Mouse (Mus musculus) intestine, embryonic 16.5 days (tissue): ENCODE data around the gene Trmt2b. TPM values are rescaled to one million over a fixed set of nuclear protein-coding genes. Genes with fewer than 3 reads are reported as not detected.

Experiments used
- polyA plus RNA-seq: library from polyadenylated mRNA; unstranded; fragments of >200 nt; fragmentation: Nextera tagmentation; extraction: Ambion mirVana; gene quantifications from 2 replicates; pipeline ENCODE4 v1.2.1, GENCODE M21; 2015

Gene Trmt2b
- polyA plus RNA-seq, 1 experiment from 2014 or later = 25.1 TPM

Other genes with a start within 250 kb of the Trmt2b start
- 33.5 and 34.2 TPM in 2 replicates for gene Cstf2, start 217.8 kb downstream of the Trmt2b start, polyA plus RNA-seq
- gene Xkrx, start 114.9 kb downstream of the Trmt2b start, polyA plus RNA-seq = 0.06 and 0.16 TPM in 2 replicates
- not detected in 2 replicates for gene Arl13a, start 89.5 kb downstream of the Trmt2b start, polyA plus RNA-seq
- gene Nox1, start 55.0 kb downstream of the Trmt2b start, polyA plus RNA-seq = 0.05 and 0.11 TPM in 2 replicates
- gene Tmem35a, start 18.2 kb upstream of the Trmt2b start, polyA plus RNA-seq = 3.8 and 4.7 TPM in 2 replicates
- gene Cenpi, start 31.1 kb upstream of the Trmt2b start, polyA plus RNA-seq = 20.3 and 21.2 TPM in 2 replicates
- 0.81 and 0.98 TPM in 2 replicates for gene Drp2, start 127.6 kb upstream of the Trmt2b start, polyA plus RNA-seq
- gene Taf7l, start 199.5 kb upstream of the Trmt2b start, polyA plus RNA-seq = not detected in 2 replicates